Mouse (Mus musculus): Measurements from ENCODE around the gene Olfr851. TPM values are rescaled to one million over a fixed set of nuclear protein-coding genes. Genes with fewer than 3 reads are reported as not detected.

Gene Olfr851
- not detected in 2 replicates for polyA plus RNA-seq (2015; fragmentation: Nextera tagmentation; extraction: Ambion mirVana)

GRCm38 (mm10) chr9:19492995-19493394 is at the start of gene Olfr851:
Gene Olfr851, plus strand, starts transcription at chr9:19493295.
- H3K9ac ChIP-seq = no peak within 1 kb of the TSS
- no peaks in the 10 kb centered on the region for H3K36me3 ChIP-seq
- no peak within 1 kb of the TSS for H3K4me3 ChIP-seq
- H3K4me2 ChIP-seq = no peak within 1 kb of the TSS
- no peaks in the 10 kb centered on the region for H3K27me3 ChIP-seq
- no peak within 1 kb of the TSS for H3K27ac ChIP-seq
- H3K4me1 ChIP-seq (replicated peaks) = no peaks in the 10 kb centered on the region
- no peak for ATAC-seq (ENCODE audit: low FRiP score)
- 0 out of 2 replicates have a peak, but pooled peaks cover 32% of the 10 kb centered on the region for H3K9me3 ChIP-seq

GRCm38 (mm10) chr9:19478148-19478547 is 14.9 kb upstream of the Olfr851 start, which contains the start of gene Olfr850:
Gene Olfr850, minus strand, starts transcription at chr9:19478248.
- Histone ChIP-seq H3K27ac (no peak within 1 kb of the TSS), H3K4me2 (no peak within 1 kb of the TSS), H3K9me3 (peaks cover 8% of the 10 kb centered on the region), H3K36me3 (no peaks in the 10 kb centered on the region), H3K4me3 (no peak within 1 kb of the TSS), H3K27me3 (no peaks in the 10 kb centered on the region), H3K4me1 (replicated peaks) (no peaks in the 10 kb centered on the region), H3K9ac (no peak within 1 kb of the TSS)
- no peak for ATAC-seq (ENCODE audit: low FRiP score)

DNA sequence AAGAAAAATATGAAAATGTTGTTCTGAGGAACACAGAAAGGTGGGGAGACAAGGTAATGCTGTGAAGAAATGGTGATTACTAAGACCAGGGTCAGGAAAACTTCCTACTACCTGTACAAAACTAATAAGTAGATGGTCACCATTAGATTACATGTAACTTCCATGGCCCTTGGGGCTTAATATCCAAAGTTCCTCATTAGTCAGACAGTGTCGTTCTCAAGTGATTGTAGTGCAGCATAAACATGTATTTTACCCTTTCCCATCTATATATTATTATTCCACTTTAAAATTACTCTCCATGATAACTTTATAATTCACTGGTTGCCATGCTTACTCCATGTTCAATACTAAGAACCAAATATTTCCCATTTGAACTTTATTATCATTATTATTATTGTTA is 47.9 kb downstream of the Olfr851 start, which contains the start of gene Olfr853:
Gene Olfr853 (minus strand): TSS at position 101 of the 400 bp plus-strand sequence.
- Histone ChIP-seq H3K36me3 (no peaks in the 10 kb centered on the region), H3K4me3 (no peak within 1 kb of the TSS), H3K9ac (no peak within 1 kb of the TSS), H3K4me2 (no peak within 1 kb of the TSS), H3K9me3 (peaks cover 16% of the 10 kb centered on the region; the same call in 1 of the 2 replicates), H3K4me1 (replicated peaks) (no peaks in the 10 kb centered on the region), H3K27me3 (no peaks in the 10 kb centered on the region), H3K27ac (no peak within 1 kb of the TSS)
- 77% methylated on average over 1 of the region's 1 CpGs for WGBS
- no peak for ATAC-seq (ENCODE audit: low FRiP score)

Other genes with a start within 250 kb of the Olfr851 start
- not detected in 2 replicates for gene Olfr843, start 241.3 kb upstream of the Olfr851 start, polyA plus RNA-seq (2015; fragmentation: Nextera tagmentation; extraction: Ambion mirVana)
- not detected in 2 replicates for gene Olfr844, start 176.9 kb upstream of the Olfr851 start, polyA plus RNA-seq (2015; fragmentation: Nextera tagmentation; extraction: Ambion mirVana)
- gene Olfr845, start 156.8 kb upstream of the Olfr851 start, polyA plus RNA-seq (2015; fragmentation: Nextera tagmentation; extraction: Ambion mirVana) = not detected in 2 replicates
- not detected in 2 replicates for gene Olfr846, start 129.3 kb upstream of the Olfr851 start, polyA plus RNA-seq (2015; fragmentation: Nextera tagmentation; extraction: Ambion mirVana)
- gene Olfr847, start 114.6 kb upstream of the Olfr851 start, polyA plus RNA-seq (2015; fragmentation: Nextera tagmentation; extraction: Ambion mirVana) = not detected in 2 replicates
- gene Olfr849, start 53.0 kb upstream of the Olfr851 start, polyA plus RNA-seq (2015; fragmentation: Nextera tagmentation; extraction: Ambion mirVana) = not detected in 2 replicates
- gene Olfr850, start 15.0 kb upstream of the Olfr851 start, polyA plus RNA-seq (2015; fragmentation: Nextera tagmentation; extraction: Ambion mirVana) = not detected in 2 replicates
- not detected in 2 replicates for gene Olfr853, start 47.8 kb downstream of the Olfr851 start, polyA plus RNA-seq (2015; fragmentation: Nextera tagmentation; extraction: Ambion mirVana)
- not detected in 2 replicates for gene Olfr854, start 74.1 kb downstream of the Olfr851 start, polyA plus RNA-seq (2015; fragmentation: Nextera tagmentation; extraction: Ambion mirVana)
- gene Olfr855, start 89.3 kb downstream of the Olfr851 start, polyA plus RNA-seq (2015; fragmentation: Nextera tagmentation; extraction: Ambion mirVana) = not detected in 2 replicates
- 38.4 and 38.6 TPM in 2 replicates for gene Zfp317, start 128.8 kb downstream of the Olfr851 start, polyA plus RNA-seq (2015; fragmentation: Nextera tagmentation; extraction: Ambion mirVana)
- gene Olfr857, start 216.1 kb downstream of the Olfr851 start, polyA plus RNA-seq (2015; fragmentation: Nextera tagmentation; extraction: Ambion mirVana) = not detected in 2 replicates